In genomic region chr3:79567703-79568362, GRCm38 (mm10) we compare ENCODE assay signal across 8 mouse cellular contexts. TPM values are rescaled to one million over a fixed set of nuclear protein-coding genes. Genes with fewer than 3 reads are reported as not detected.
A peak's percentile ranks its signal among the peaks of the same experiment; 100 is the strongest.
DNase-seq lines count a peak whose midpoint lies in the region; ATAC-seq and TF ChIP-seq lines count a peak whose summit lies in the region.

Gene Fnip2, minus strand, starts transcription at chr3:79567796.

- TF ChIP-seq POLR2A in lung, adult 2 months (IDR thresholded peaks at IDR 0.05; ENCODE audit: borderline replicate concordance, extremely low read depth, low read depth, low read length), result peak; percentile 53; the same call in 1 of the 2 replicates

- H3K27me3 ChIP-seq in forebrain, embryonic 15.5 days, result no peaks in the 10 kb centered on the region

- intact Hi-C loops in heart, postnatal 25 days (cut with DNase I), result loop anchor here (2.0 to 5.0 kb wide), 4 partner anchors 36 to 346 kb away; no protein-coding TSS in a partner anchor

- WGBS in forebrain, embryonic 15.5 days, result under 1% methylated on average over 49 of the region's 55 CpGs
- WGBS in lung, adult 2 months, result under 1% methylated on average over 53 of the region's 55 CpGs

- H3K9ac ChIP-seq in ES-E14 (ENCODE audit: insufficient read depth, low read depth, low read length, poor library complexity, severe bottlenecking), result peak within 1 kb of the TSS; percentile 89
- H3K9ac ChIP-seq in forebrain, embryonic 15.5 days (replicated peaks), result peak within 1 kb of the TSS; percentile 83

- peak; percentile 97 for DNase-seq in ES-E14 (ENCODE audit: low read depth, low spot score)
- DNase-seq in cerebellum, adult 11-12 months, result peak; percentile 92
- peak; percentile 88 for DNase-seq in heart, postnatal 25 days (ENCODE audit: low spot score)
- peak; percentile 88 to 92 for DNase-seq in layer of hippocampus, adult 18-20 months (ENCODE audit: low spot score in 2 of 2)
- DNase-seq in lung, adult 2 months, result peak; percentile 93
- DNase-seq in thymus, adult 18-20 months, result peak; percentile 68 to 77

- in situ Hi-C loops in ES-E14 (cut with MboI; ENCODE audit: low sequenced_read_pairs in 2 of 2, unreplicated experiment in 2 of 2), result no loop called here

- peak within 1 kb of the TSS; percentile 64 for H3K27ac ChIP-seq in ES-E14 (ENCODE audit: insufficient read depth, low read depth, low read length, poor library complexity, severe bottlenecking)
- peak within 1 kb of the TSS; percentile 82 for H3K27ac ChIP-seq in forebrain, embryonic 15.5 days (replicated peaks)

- no peaks in the 10 kb centered on the region for H3K9me3 ChIP-seq in ES-E14 (ENCODE audit: control insufficient read depth, insufficient read depth, low read depth, low read length)
- no peaks in the 10 kb centered on the region for H3K9me3 ChIP-seq in forebrain, embryonic 15.5 days

- TF ChIP-seq CTCF in lung, adult 2 months (IDR thresholded peaks at IDR 0.05; ENCODE audit: insufficient read depth, low read length), result no peak

- peak within 1 kb of the TSS; percentile 89 to 91 for H3K4me3 ChIP-seq in ES-E14 (ENCODE audit: insufficient read depth in 1 of 2, low read depth in 1 of 2, low read length in 2 of 2, poor library complexity in 1 of 2, severe bottlenecking in 1 of 2)
- H3K4me3 ChIP-seq in forebrain, embryonic 15.5 days, result peak within 1 kb of the TSS; percentile 93
- H3K4me3 ChIP-seq in lung, adult 2 months (replicated peaks; ENCODE audit: extremely low read depth, low read depth, low read length), result peak within 1 kb of the TSS; percentile 93

- H3K4me2 ChIP-seq in forebrain, embryonic 15.5 days (replicated peaks), result peak within 1 kb of the TSS; percentile 93

- H3K4me1 ChIP-seq in ES-E14 (ENCODE audit: control insufficient read depth in 2 of 2, insufficient read depth in 2 of 2, low read length in 2 of 2, poor library complexity in 1 of 2), result peaks cover 5 to 8% of the 10 kb centered on the region in 2 experiments
- H3K4me1 ChIP-seq in forebrain, embryonic 15.5 days, result peaks cover 22% of the 10 kb centered on the region
- no peaks in the 10 kb centered on the region; the same call in 1 of the 2 replicates for H3K4me1 ChIP-seq in lung, adult 2 months (ENCODE audit: control insufficient read depth, insufficient read depth, low read length)

- peak; percentile 97 for ATAC-seq in forebrain, embryonic 15.5 days (replicated peaks)
- peak; percentile 59 for ATAC-seq in neutrophil, adult 5-6 weeks (ENCODE audit: extremely low read depth, insufficient number of reproducible peaks, low FRiP score, poor library complexity, severe bottlenecking)

- no peaks in the 10 kb centered on the region for H3K36me3 ChIP-seq in ES-E14 (ENCODE audit: control insufficient read depth, insufficient read depth, low read length, poor library complexity, severe bottlenecking)
- H3K36me3 ChIP-seq in forebrain, embryonic 15.5 days, result no peaks in the 10 kb centered on the region

TF ChIP-seq in ES-E14, 5 proteins besides CTCF, POLR2A, EP300 and RAD21:
- TF ChIP-seq ZNF384 (IDR thresholded peaks at IDR 0.05; ENCODE audit: low read depth, low read length) (no peak), ZC3H11A (IDR thresholded peaks at IDR 0.05; ENCODE audit: borderline replicate concordance, low read depth, low read length) (no peak), HCFC1 (IDR thresholded peaks at IDR 0.05; ENCODE audit: borderline replicate concordance, insufficient read depth, low read length) (0 out of 2 replicates have a peak, but pooled peaks have one; percentile 21)

RNA-seq across cellular contexts. Expression of gene Fnip2, which starts in this region (rescaled TPM):
- total RNA-seq in ES-E14 (2012; rRNA removed), result 21.6 and 29.1 TPM in 2 replicates
- 5.3 and 7.3 TPM in 2 replicates for polyA plus RNA-seq in forebrain, embryonic 15.5 days (2015; fragmentation: Nextera tagmentation; extraction: Ambion mirVana)
- total RNA-seq in heart, postnatal 25 days (2021), result 10 to 100 TPM; 13.7 to 15.6 TPM
- 10 to 100 TPM; 23.9 to 24.1 TPM for total RNA-seq in layer of hippocampus, adult 18-20 months (2021)
- polyA plus RNA-seq in lung, adult 2 months (2012; rRNA removed), result 5.7 and 10.2 TPM in 2 replicates
- 19.4 and 19.8 TPM in 2 replicates for total RNA-seq in neutrophil, adult 5-6 weeks (2017)

Comparison
In these comparisons a context has a peak if more than half of its experiments do, and no peak if none do; other contexts are left out.
1. Peak in every context shown above with its lines: DNase-seq, ATAC-seq, H3K4me3 ChIP-seq and H3K27ac ChIP-seq.